Mouse (Mus musculus): Measurements from ENCODE around the gene Epb41l4b.

DNA sequence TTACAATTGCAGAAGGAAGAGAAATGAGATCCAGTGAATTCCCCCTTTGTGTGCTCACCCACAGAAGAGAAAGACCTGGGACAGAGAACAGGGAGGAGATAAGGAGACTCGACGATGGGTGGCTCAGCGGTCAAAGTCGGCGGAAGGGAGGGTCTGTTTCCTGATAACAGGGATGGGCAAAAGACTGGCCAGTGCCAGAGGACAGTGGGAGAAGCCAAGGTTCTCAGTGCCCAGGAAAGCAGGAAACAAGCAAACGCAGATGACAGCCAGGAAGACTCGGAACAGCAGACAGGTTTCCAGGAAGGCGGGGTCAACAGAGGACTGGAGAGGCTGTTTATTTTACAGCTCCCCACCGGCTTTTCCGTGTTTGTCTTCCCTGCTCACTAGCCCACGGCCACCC lies 20.2 kb downstream of the Epb41l4b start:
- TF ChIP-seq CTCF (IDR thresholded peaks at IDR 0.05; ENCODE audit: control insufficient read depth, insufficient read depth, insufficient read length) = no peak
- no peak for TF ChIP-seq MYOD1 (IDR thresholded peaks at IDR 0.05; ENCODE audit: control insufficient read depth, insufficient read length, low read depth)
- no peak for TF ChIP-seq MAX (IDR thresholded peaks at IDR 0.05)
- no peak for TF ChIP-seq CEBPB (IDR thresholded peaks at IDR 0.05; ENCODE audit: low read depth)
- TF ChIP-seq MYOG (IDR thresholded peaks at IDR 0.05; ENCODE audit: control insufficient read depth, extremely low read depth, insufficient read length) = no peak
